Mouse (Mus musculus) small intestine, adult 2 months (tissue): Measurements from ENCODE around the gene Rbm28. TPM values are rescaled to one million over a fixed set of nuclear protein-coding genes. Genes with fewer than 3 reads are reported as not detected.
"Not testable (repeated sequence)": the region's sequence is repeated elsewhere in the genome, so short reads cannot be mapped to it uniquely, and the experiment has no call there.

Experiments
- H3K27ac ChIP-seq: fragments of 200-500 bp; 2 replicates; pipeline ENCODE4 v1.5.1; 2012; ENCODE audit warnings: low read depth, low read length, control low read depth, inconsistent platforms; ENCODE audit not compliant: insufficient read depth
- H3K27me3 ChIP-seq: fragments of 200-500 bp; 2 replicates; pipeline ENCODE4 v1.6.1; 2012; ENCODE audit warnings: mild to moderate bottlenecking, moderate library complexity, low read length, inconsistent platforms; ENCODE audit not compliant: control insufficient read depth, insufficient read depth
- H3K36me3 ChIP-seq: fragments of 200-500 bp; 2 replicates; pipeline ENCODE4 v1.6.1; 2012; ENCODE audit warnings: mild to moderate bottlenecking, low read length, control low read depth, inconsistent platforms; ENCODE audit not compliant: control insufficient read depth, insufficient read depth
- H3K4me1 ChIP-seq: fragments of 200-500 bp; 2 replicates; pipeline ENCODE4 v1.6.1; 2012; ENCODE audit warnings: low read length, inconsistent platforms, mixed read lengths; ENCODE audit not compliant: control insufficient read depth, insufficient read depth, insufficient read length
- H3K4me3 ChIP-seq: fragments of 200-500 bp; 2 replicates; pipeline ENCODE4 v1.5.1; 2012; ENCODE audit warnings: low read depth, mild to moderate bottlenecking, control low read depth, inconsistent platforms, low read length, moderate library complexity
- CTCF ChIP-seq: fragments of 200-500 bp; IDR thresholded peaks from 2 replicates; pipeline ENCODE4 v1.5.1; 2012; ENCODE audit warnings: low read depth, mild to moderate bottlenecking, control low read depth, inconsistent platforms, low read length, moderate library complexity, mixed read lengths; ENCODE audit not compliant: insufficient replicate concordance, insufficient read length; ENCODE audit errors: extremely low read depth
- POLR2A ChIP-seq: fragments of 200-500 bp; IDR thresholded peaks from 2 replicates; pipeline ENCODE4 v1.6.1; 2012; ENCODE audit warnings: low read depth, mild to moderate bottlenecking, control low read depth, inconsistent platforms, low read length, moderate library complexity
- WGBS: fragments of 180-500 bp; shearing (Covaris S2); methylation state at CpG from one replicate; pipeline ENCODE4 v1.1.7; 2018; 5-methylcytosine and 5-hydroxymethylcytosine counted together
- polyA plus RNA-seq: library from polyadenylated mRNA; depleted of rRNA; stranded (reverse); fragments of >200 nt; gene quantifications from 2 replicates; pipeline ENCODE4 v1.2.3, GENCODE M21; 2012

Rbm28 gene
- polyA plus RNA-seq, 1 experiment, result 1.2 TPM

- Histone ChIP-seq H3K27me3 (peaks cover 21% of the 10 kb centered on the region), H3K4me1 (peaks cover 6% of the 10 kb centered on the region), H3K4me3 (no peak overlapping the region), H3K27ac (no peak overlapping the region), H3K36me3 (no peaks in the 10 kb centered on the region)
- TF ChIP-seq CTCF (no peak), POLR2A (no peak)
- 31% methylated on average over 7 of the region's 7 CpGs for WGBS
Observed at GRCm38 (mm10) chr6:29174368-29174767, 9.6 kb upstream of the Rbm28 start.

- Histone ChIP-seq H3K4me1 (peaks cover 4% of the 10 kb centered on the region), H3K27me3 (peaks cover 16% of the 10 kb centered on the region), H3K4me3 (peak overlapping the region; percentile 70), H3K36me3 (no peaks in the 10 kb centered on the region), H3K27ac (no peak overlapping the region)
- 1% methylated on average over 40 of the region's 40 CpGs for WGBS
- TF ChIP-seq CTCF (peak; percentile 80), POLR2A (no peak)
Observed at GRCm38 (mm10) chr6:29170952-29171388, 6.2 kb upstream of the Rbm28 start.

- Histone ChIP-seq H3K27me3 (peaks cover 16% of the 10 kb centered on the region), H3K4me3 (peak overlapping the region; percentile 70), H3K36me3 (no peaks in the 10 kb centered on the region), H3K4me1 (peaks cover 4% of the 10 kb centered on the region), H3K27ac (no peak overlapping the region)
- TF ChIP-seq POLR2A, result no peak
- no peak for TF ChIP-seq CTCF
- 2% methylated on average over 63 of the region's 63 CpGs for WGBS
Observed at GRCm38 (mm10) chr6:29170063-29170921, 5.5 kb upstream of the Rbm28 start.

- TF ChIP-seq CTCF (no peak), POLR2A (no peak)
- peak overlapping the region; percentile 70 for H3K4me3 ChIP-seq
- WGBS, result 27% methylated on average over 12 of the region's 12 CpGs
- H3K27me3 ChIP-seq, result peaks cover 16% of the 10 kb centered on the region
- no peak overlapping the region for H3K27ac ChIP-seq
- H3K36me3 ChIP-seq, result no peaks in the 10 kb centered on the region
- H3K4me1 ChIP-seq, result peaks cover 4% of the 10 kb centered on the region
Observed at GRCm38 (mm10) chr6:29169675-29170062, 4.9 kb upstream of the Rbm28 start.

GRCm38 (mm10) chr6:29168871-29169270 is 4.1 kb upstream of the Rbm28 start:
- TF ChIP-seq CTCF (no peak), POLR2A (no peak)
- WGBS, result 75% methylated on average over 2 of the region's 2 CpGs
- H3K36me3 ChIP-seq, result no peaks in the 10 kb centered on the region
- H3K27me3 ChIP-seq, result peaks cover 10% of the 10 kb centered on the region
- no peak overlapping the region for H3K4me3 ChIP-seq
- H3K4me1 ChIP-seq, result peaks cover 4% of the 10 kb centered on the region
- no peak overlapping the region for H3K27ac ChIP-seq

GRCm38 (mm10) chr6:29166196-29166595 is 1.4 kb upstream of the Rbm28 start:
- H3K4me1 ChIP-seq, result peaks cover 3% of the 10 kb centered on the region
- peaks cover 3% of the 10 kb centered on the region; the same call in 1 of the 2 replicates for H3K27me3 ChIP-seq
- H3K4me3 ChIP-seq, result no peak overlapping the region
- TF ChIP-seq POLR2A (no peak), CTCF (no peak)
- H3K36me3 ChIP-seq, result no peaks in the 10 kb centered on the region
- H3K27ac ChIP-seq, result no peak overlapping the region
- 0% methylated on average over 1 of the region's 1 CpGs for WGBS

GRCm38 (mm10) chr6:29161291-29161690 is 3.5 kb downstream of the Rbm28 start:
- not testable (repeated sequence) for H3K4me1 ChIP-seq, H3K4me3 ChIP-seq, H3K27me3 ChIP-seq, H3K27ac ChIP-seq
- 98% methylated on average over 5 of the region's 5 CpGs for WGBS
- H3K36me3 ChIP-seq, result peaks cover 27% of the 10 kb centered on the region
